Mouse (Mus musculus) kidney, adult 2 months (tissue): ENCODE measurements at regions not wholly inside any gene's neighbourhood (a gene's known extent, or its start where the extent isn't known, plus 50 kb on each side); places are given as distances from the start of the nearest gene placed in this dataset.

Experiments used
- CTCF ChIP-seq: fragments of 200-500 bp; conservative IDR thresholded peaks from 2 replicates; pipeline ENCODE4 v1.5.1; 2011; ENCODE audit warnings: low read depth, mild to moderate bottlenecking, control low read depth, low read length, moderate library complexity, mixed read lengths; ENCODE audit not compliant: insufficient read depth, insufficient read length
- POLR2A ChIP-seq: fragments of 200-500 bp; IDR thresholded peaks from one replicate; pipeline ENCODE4 v1.6.1; 2011; ENCODE audit warnings: low read depth, low read length, control low read depth

DNA sequence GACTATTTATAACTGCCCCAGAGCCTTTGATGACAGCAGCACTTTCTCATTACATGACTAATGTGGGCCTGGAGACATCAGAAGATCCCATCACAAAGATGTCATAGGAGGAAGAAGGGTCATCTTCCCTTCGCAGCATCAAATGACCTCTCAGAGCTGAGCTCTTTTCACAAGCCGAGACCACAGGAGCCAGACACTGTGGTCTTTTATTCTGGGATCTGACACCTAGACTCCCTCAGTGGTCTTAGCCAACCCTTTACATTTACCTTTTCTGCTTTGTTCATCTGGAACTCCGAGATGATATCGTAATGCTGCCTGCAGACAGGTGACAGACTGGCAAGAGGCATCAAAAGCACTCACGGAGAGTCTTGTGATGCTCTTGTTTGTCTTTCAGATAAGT lies 498.1 kb downstream of the Psat1 start:
- no peak for TF ChIP-seq CTCF
- TF ChIP-seq POLR2A: no peak
